In genomic region chr3:152396278-152396987, GRCm38 (mm10) we compare ENCODE assay signal across 8 mouse cellular contexts. TPM values are rescaled to one million over a fixed set of nuclear protein-coding genes. Genes with fewer than 3 reads are reported as not detected.
DNase-seq lines count a peak whose midpoint lies in the region; ATAC-seq and TF ChIP-seq lines count a peak whose summit lies in the region.

No protein-coding gene starts in this region.

- peak overlapping the region; percentile 97 for H3K9ac ChIP-seq in heart, embryonic 13.5 days
- peak overlapping the region; percentile 92 for H3K9ac ChIP-seq in liver, embryonic 12.5 days
- peak overlapping the region; percentile 85 for H3K9ac ChIP-seq in stomach, embryonic 15.5 days

- WGBS in heart, embryonic 13.5 days, result under 1% methylated on average over 65 of the region's 102 CpGs
- WGBS in liver, embryonic 12.5 days (ENCODE audit: insufficient replicate concordance), result under 1% methylated on average over 97 of the region's 102 CpGs
- WGBS in stomach, embryonic 15.5 days, result under 1% methylated on average over 89 of the region's 102 CpGs

- peak overlapping the region; percentile 83 for H3K4me3 ChIP-seq in C2C12 (ENCODE audit: insufficient read depth, poor library complexity, severe bottlenecking)
- H3K4me3 ChIP-seq in erythroblast, embryonic 14.5 days (replicated peaks), result peak overlapping the region; percentile 99
- H3K4me3 ChIP-seq in heart, embryonic 13.5 days, result peak overlapping the region; percentile 86
- peak overlapping the region; percentile 96 for H3K4me3 ChIP-seq in liver, embryonic 12.5 days
- H3K4me3 ChIP-seq in stomach, embryonic 15.5 days (replicated peaks), result peak overlapping the region; percentile 87

- peaks cover 65% of the 10 kb centered on the region for H3K79me2 ChIP-seq in C2C12 (ENCODE audit: control insufficient read depth, insufficient read depth)

- H3K27me3 ChIP-seq in C2C12 (ENCODE audit: control insufficient read depth, insufficient read depth, insufficient read length), result no peaks in the 10 kb centered on the region
- no peaks in the 10 kb centered on the region for H3K27me3 ChIP-seq in erythroblast, embryonic 14.5 days (ENCODE audit: control insufficient read depth)
- no peaks in the 10 kb centered on the region for H3K27me3 ChIP-seq in heart, embryonic 13.5 days (replicated peaks)
- H3K27me3 ChIP-seq in liver, embryonic 12.5 days (replicated peaks), result no peaks in the 10 kb centered on the region
- H3K27me3 ChIP-seq in stomach, embryonic 15.5 days (replicated peaks), result no peaks in the 10 kb centered on the region

- no peaks in the 10 kb centered on the region for H3K9me3 ChIP-seq in erythroblast, embryonic 14.5 days (ENCODE audit: control insufficient read depth, low read length)
- H3K9me3 ChIP-seq in heart, embryonic 13.5 days, result no peaks in the 10 kb centered on the region
- H3K9me3 ChIP-seq in liver, embryonic 12.5 days (replicated peaks), result no peaks in the 10 kb centered on the region
- H3K9me3 ChIP-seq in stomach, embryonic 15.5 days, result no peaks in the 10 kb centered on the region

- peaks cover 36% of the 10 kb centered on the region for H3K36me3 ChIP-seq in C2C12 (ENCODE audit: control insufficient read depth, insufficient read depth)
- peaks cover 50% of the 10 kb centered on the region for H3K36me3 ChIP-seq in erythroblast, embryonic 14.5 days (ENCODE audit: control insufficient read depth)
- H3K36me3 ChIP-seq in heart, embryonic 13.5 days, result peaks cover 27% of the 10 kb centered on the region
- H3K36me3 ChIP-seq in liver, embryonic 12.5 days, result peaks cover 32% of the 10 kb centered on the region
- 0 out of 2 replicates have a peak, but pooled peaks cover 2% of the 10 kb centered on the region for H3K36me3 ChIP-seq in stomach, embryonic 15.5 days

- H3K4me2 ChIP-seq in heart, embryonic 13.5 days, result peak overlapping the region; percentile 92
- H3K4me2 ChIP-seq in liver, embryonic 12.5 days, result peak overlapping the region; percentile 91
- H3K4me2 ChIP-seq in stomach, embryonic 15.5 days, result peak overlapping the region; percentile 72

- H3ac ChIP-seq in C2C12 (ENCODE audit: control insufficient read depth, insufficient read length, low read depth), result peak overlapping the region; percentile 89

- peak overlapping the region; percentile 98 for H3K27ac ChIP-seq in heart, embryonic 13.5 days (replicated peaks)
- peak overlapping the region; percentile 98 for H3K27ac ChIP-seq in liver, embryonic 12.5 days
- peak overlapping the region; percentile 99 for H3K27ac ChIP-seq in stomach, embryonic 15.5 days

- peak; percentile 84 for ATAC-seq in heart, embryonic 13.5 days (ENCODE audit: extremely low read depth, insufficient number of reproducible peaks, low FRiP score, low TSS enrichment)
- peak; percentile 82 for ATAC-seq in liver, embryonic 12.5 days
- peak; percentile 88 for ATAC-seq in stomach, embryonic 15.5 days (ENCODE audit: insufficient read depth, low FRiP score, low read depth)

- H3K4me1 ChIP-seq in erythroblast, embryonic 14.5 days (ENCODE audit: control insufficient read depth), result peaks cover 54% of the 10 kb centered on the region
- peaks cover 52% of the 10 kb centered on the region for H3K4me1 ChIP-seq in heart, embryonic 13.5 days
- H3K4me1 ChIP-seq in liver, embryonic 12.5 days, result peaks cover 54% of the 10 kb centered on the region
- peaks cover 16% of the 10 kb centered on the region; the same call in 1 of the 2 replicates for H3K4me1 ChIP-seq in stomach, embryonic 15.5 days

- H3K79me3 ChIP-seq in C2C12 (ENCODE audit: low read depth), result peaks cover 47% of the 10 kb centered on the region

- TF ChIP-seq CTCF in C2C12 (IDR thresholded peaks at IDR 0.05; ENCODE audit: control insufficient read depth, insufficient read depth, insufficient read length), result no peak
- no peak for TF ChIP-seq CTCF in brain, embryonic 14.5 days (IDR thresholded peaks at IDR 0.05; ENCODE audit: borderline replicate concordance, extremely low read depth, insufficient read depth, insufficient read length)

- peak; percentile 98 for DNase-seq in brain, embryonic 14.5 days (ENCODE audit: low read depth)
- peak; percentile 99 for DNase-seq in kidney, postnatal 10 days
- peak; percentile 98 for DNase-seq in natural killer cell, adult 2 months (ENCODE audit: low spot score in 2 of 2)

- TF ChIP-seq POLR2A in brain, embryonic 14.5 days (IDR thresholded peaks at IDR 0.05; ENCODE audit: borderline replicate concordance, extremely low read depth, insufficient read depth, insufficient read length, poor library complexity, severe bottlenecking), result peak; percentile 92

TF ChIP-seq in C2C12, 6 proteins besides CTCF, POLR2A, EP300 and RAD21:
- no peak for TF ChIP-seq FOSL1 (IDR thresholded peaks at IDR 0.05; ENCODE audit: insufficient read depth, low read length, poor library complexity, severe bottlenecking)
- TF ChIP-seq USF1 (IDR thresholded peaks at IDR 0.05; ENCODE audit: low read depth), result peak; percentile 91
- TF ChIP-seq CEBPB (IDR thresholded peaks at IDR 0.05; ENCODE audit: low read depth), result no peak
- peak; percentile 83 for TF ChIP-seq MAX (IDR thresholded peaks at IDR 0.05)
- TF ChIP-seq MYOG (IDR thresholded peaks at IDR 0.05; ENCODE audit: control insufficient read depth, extremely low read depth, insufficient read length), result no peak
- TF ChIP-seq MYOD1 (IDR thresholded peaks at IDR 0.05; ENCODE audit: control insufficient read depth, insufficient read length, low read depth), result no peak

RNA-seq across cellular contexts. Expression of gene Zzz3, which starts 1.2 kb away (rescaled TPM):
- 7.6 TPM for polyA plus RNA-seq in C2C12 (2012; fragmentation: generic; extraction: Trizol)
- polyA plus RNA-seq in brain, embryonic 14.5 days (2012; rRNA removed), result 31.6 and 33.7 TPM in 2 replicates
- 0.25 and 0.35 TPM in 2 replicates for polyA plus RNA-seq in erythroblast, embryonic 14.5 days (2012)
- polyA plus RNA-seq in heart, embryonic 13.5 days (2015; fragmentation: Nextera tagmentation; extraction: Ambion mirVana), result 29.5 and 31.0 TPM in 2 replicates
- polyA plus RNA-seq in liver, embryonic 12.5 days (2016; fragmentation: Nextera tagmentation; extraction: Ambion mirVana), result 23.5 and 25.7 TPM in 2 replicates
- 41.7 and 44.5 TPM in 2 replicates for polyA plus RNA-seq in stomach, embryonic 15.5 days (2015; fragmentation: Nextera tagmentation; extraction: Ambion mirVana)

RNA-seq across cellular contexts. Expression of gene Usp33, which starts 50.2 kb away (rescaled TPM):
- polyA plus RNA-seq in C2C12 (2012; fragmentation: generic; extraction: Trizol), result 8.4 TPM
- polyA plus RNA-seq in brain, embryonic 14.5 days (2012; rRNA removed), result 84.3 and 86.1 TPM in 2 replicates
- 0.29 and 0.37 TPM in 2 replicates for polyA plus RNA-seq in erythroblast, embryonic 14.5 days (2012)
- 25.5 and 28.2 TPM in 2 replicates for polyA plus RNA-seq in heart, embryonic 13.5 days (2015; fragmentation: Nextera tagmentation; extraction: Ambion mirVana)
- 30.1 and 30.9 TPM in 2 replicates for polyA plus RNA-seq in liver, embryonic 12.5 days (2016; fragmentation: Nextera tagmentation; extraction: Ambion mirVana)
- polyA plus RNA-seq in stomach, embryonic 15.5 days (2015; fragmentation: Nextera tagmentation; extraction: Ambion mirVana), result 38.7 and 43.2 TPM in 2 replicates

RNA-seq across cellular contexts. Expression of gene Miga1, which starts 56.2 kb away (rescaled TPM):
- 0.43 TPM for polyA plus RNA-seq in C2C12 (2012; fragmentation: generic; extraction: Trizol)
- polyA plus RNA-seq in brain, embryonic 14.5 days (2012; rRNA removed), result 21.2 and 24.8 TPM in 2 replicates
- polyA plus RNA-seq in erythroblast, embryonic 14.5 days (2012), result 0.16 and 0.55 TPM in 2 replicates
- 10.8 and 12.0 TPM in 2 replicates for polyA plus RNA-seq in heart, embryonic 13.5 days (2015; fragmentation: Nextera tagmentation; extraction: Ambion mirVana)
- 7.1 and 9.1 TPM in 2 replicates for polyA plus RNA-seq in liver, embryonic 12.5 days (2016; fragmentation: Nextera tagmentation; extraction: Ambion mirVana)
- 14.0 and 14.5 TPM in 2 replicates for polyA plus RNA-seq in stomach, embryonic 15.5 days (2015; fragmentation: Nextera tagmentation; extraction: Ambion mirVana)

Comparison
In these comparisons a context has a peak if more than half of its experiments do, and no peak if none do; other contexts are left out.
1. Peak in every context shown above with its lines: DNase-seq, ATAC-seq, H3K4me3 ChIP-seq and H3K27ac ChIP-seq.